Mouse (Mus musculus) E14TG2a.4 (cell line): ENCODE data around the gene Hace1.

Experiments
- CTCF ChIP-seq: conservative IDR thresholded peaks from 2 replicates; pipeline ENCODE4 v1.5.1; 2014; ENCODE audit warnings: low read length
- NANOG ChIP-seq: IDR thresholded peaks from 2 replicates; pipeline ENCODE4 v1.6.1; 2014; ENCODE audit warnings: borderline replicate concordance, low read length, mixed read lengths

GRCm38 (mm10) chr10:45583310-45583709 lies 5.7 kb downstream of the Hace1 start:
- TF ChIP-seq CTCF (no peak), NANOG (no peak)
